Mouse (Mus musculus) ES-E14 (cell line): Measurements from ENCODE around the gene Mindy2.

Experiments used
- CHD2 ChIP-seq: IDR thresholded peaks from 2 replicates; pipeline ENCODE4 v1.6.1; 2014; ENCODE audit warnings: mild to moderate bottlenecking, low read depth, low read length, inconsistent platforms
- MAFK ChIP-seq: IDR thresholded peaks from 2 replicates; pipeline ENCODE4 v1.6.1; 2014; ENCODE audit warnings: mild to moderate bottlenecking, low read depth, low read length, inconsistent platforms; ENCODE audit not compliant: insufficient read depth

GRCm38 (mm10) chr9:70580956-70581355 lies 76.0 kb downstream of the Mindy2 start:
- TF ChIP-seq CHD2 (no peak), MAFK (no peak)
